Mouse (Mus musculus) hindbrain, embryonic 14.5 days (tissue): ENCODE measurements around the gene Mrpl28. TPM values are rescaled to one million over a fixed set of nuclear protein-coding genes. Genes with fewer than 3 reads are reported as not detected.

Source experiments
- ATAC-seq: fragments of 200-750 bp; cut with Nextera tagmentation; 2 replicates; pipeline ENCODE4 v1.8.0; 2017; ENCODE audit warnings: moderate number of reproducible peaks, mild to moderate bottlenecking, moderate TSS enrichment, moderate library complexity; ENCODE audit not compliant: low FRiP score
- DNase-seq: peaks from one replicate; pipeline ENCODE4 v3.0.0-alpha.2; 2015; ENCODE audit warnings: low spot score
- H3K27ac ChIP-seq: fragments of 300-500 bp; sonication (generic); 2 replicates; pipeline ENCODE4 v1.5.1; 2014; ENCODE audit warnings: mild to moderate bottlenecking, moderate library complexity
- H3K27me3 ChIP-seq: fragments of 300-500 bp; sonication (generic); 2 replicates; pipeline ENCODE4 v1.6.1; 2014; ENCODE audit warnings: mild to moderate bottlenecking, low read length, mixed read lengths; ENCODE audit not compliant: control insufficient read depth, insufficient read depth
- H3K36me3 ChIP-seq: fragments of 300-500 bp; sonication (generic); replicated peaks from 2 replicates; pipeline ENCODE4 v1.6.1; 2014; ENCODE audit not compliant: control insufficient read depth, insufficient read depth
- H3K4me1 ChIP-seq: fragments of 300-500 bp; sonication (generic); replicated peaks from 2 replicates; pipeline ENCODE4 v1.6.1; 2014; ENCODE audit warnings: antibody characterized with exemption, low read length, mixed read lengths; ENCODE audit not compliant: control insufficient read depth, insufficient read depth
- H3K4me2 ChIP-seq: fragments of 300-500 bp; sonication (generic); replicated peaks from 2 replicates; pipeline ENCODE4 v1.6.1; 2014; ENCODE audit warnings: mild to moderate bottlenecking, moderate library complexity
- H3K4me3 ChIP-seq: fragments of 300-500 bp; sonication (generic); replicated peaks from 2 replicates; pipeline ENCODE4 v1.5.1; 2014; ENCODE audit warnings: mild to moderate bottlenecking, low read length
- H3K9ac ChIP-seq: fragments of 300-500 bp; sonication (generic); 2 replicates; pipeline ENCODE4 v1.6.1; 2014
- H3K9me3 ChIP-seq: fragments of 300-500 bp; sonication (generic); 2 replicates; pipeline ENCODE4 v1.6.1; 2016; ENCODE audit warnings: low read length; ENCODE audit not compliant: control insufficient read depth
- WGBS: fragments of 180-500 bp; shearing (Covaris S2); extraction: QIAGEN DNeasy Blood & Tissue Kit; methylation state at CpG from one replicate; pipeline ENCODE4 v1.1.7; 2014; 5-methylcytosine and 5-hydroxymethylcytosine counted together
- polyA plus RNA-seq: library from polyadenylated mRNA; unstranded; fragments of >200 nt; fragmentation: Nextera tagmentation; extraction: Ambion mirVana; gene quantifications from 2 replicates; pipeline ENCODE4 v1.2.1, GENCODE M21; 2014

Gene Mrpl28
- polyA plus RNA-seq, 1 experiment from 2014 or later: 184 TPM

GRCm38 (mm10) chr17:26125226-26125625 is 1.9 kb downstream of the Mrpl28 start:
- Histone ChIP-seq H3K4me2 (no peak overlapping the region), H3K9me3 (no peaks in the 10 kb centered on the region), H3K4me1 (peaks cover 10% of the 10 kb centered on the region), H3K9ac (no peak overlapping the region), H3K36me3 (peaks cover 51% of the 10 kb centered on the region), H3K27me3 (no peaks in the 10 kb centered on the region), H3K4me3 (no peak overlapping the region), H3K27ac (no peak overlapping the region)
- 94% methylated on average over 10 of the region's 10 CpGs for WGBS
- DNase-seq: no peak
- no peak for ATAC-seq

- peak overlapping the region; percentile 16; the same call in 1 of the 2 replicates for H3K4me3 ChIP-seq
- H3K4me1 ChIP-seq: no peaks in the 10 kb centered on the region
- no peak overlapping the region for H3K9ac ChIP-seq
- ATAC-seq (no peak), DNase-seq (no peak)
- no peaks in the 10 kb centered on the region for H3K9me3 ChIP-seq
- H3K27ac ChIP-seq: 0 out of 2 replicates have a peak overlapping the region, but pooled peaks have one; percentile 14
- WGBS: 67% methylated on average over 18 of the region's 18 CpGs
- peaks cover 40% of the 10 kb centered on the region for H3K36me3 ChIP-seq
- no peak overlapping the region; the same call in 1 of the 2 replicates for H3K4me2 ChIP-seq
- H3K27me3 ChIP-seq: no peaks in the 10 kb centered on the region
Observed at GRCm38 (mm10) chr17:26131062-26131732, 7.9 kb downstream of the Mrpl28 start.

GRCm38 (mm10) chr17:26131856-26132853 is 8.9 kb downstream of the Mrpl28 start:
- ATAC-seq (peak; percentile 55; the same call in 1 of the 2 replicates), DNase-seq (no peak)
- WGBS: 78% methylated on average over 18 of the region's 18 CpGs
- H3K27ac ChIP-seq: peak overlapping the region; percentile 20; the same call in 1 of the 2 replicates
- H3K9ac ChIP-seq: no peak overlapping the region
- no peaks in the 10 kb centered on the region for H3K27me3 ChIP-seq
- H3K36me3 ChIP-seq: peaks cover 31% of the 10 kb centered on the region
- no peaks in the 10 kb centered on the region for H3K4me1 ChIP-seq
- H3K4me2 ChIP-seq: peak overlapping the region; percentile 8; the same call in 1 of the 2 replicates
- no peak overlapping the region; the same call in 1 of the 2 replicates for H3K4me3 ChIP-seq
- no peaks in the 10 kb centered on the region for H3K9me3 ChIP-seq

- Histone ChIP-seq H3K4me2 (no peak overlapping the region), H3K4me3 (no peak overlapping the region), H3K27me3 (no peaks in the 10 kb centered on the region), H3K36me3 (no peaks in the 10 kb centered on the region), H3K9me3 (no peaks in the 10 kb centered on the region), H3K4me1 (peaks cover 18% of the 10 kb centered on the region), H3K9ac (no peak overlapping the region), H3K27ac (no peak overlapping the region)
- DNase-seq: no peak
- WGBS: 92% methylated on average over 11 of the region's 11 CpGs
- no peak for ATAC-seq
Observed at GRCm38 (mm10) chr17:26137106-26137750, 13.9 kb downstream of the Mrpl28 start.

DNA sequence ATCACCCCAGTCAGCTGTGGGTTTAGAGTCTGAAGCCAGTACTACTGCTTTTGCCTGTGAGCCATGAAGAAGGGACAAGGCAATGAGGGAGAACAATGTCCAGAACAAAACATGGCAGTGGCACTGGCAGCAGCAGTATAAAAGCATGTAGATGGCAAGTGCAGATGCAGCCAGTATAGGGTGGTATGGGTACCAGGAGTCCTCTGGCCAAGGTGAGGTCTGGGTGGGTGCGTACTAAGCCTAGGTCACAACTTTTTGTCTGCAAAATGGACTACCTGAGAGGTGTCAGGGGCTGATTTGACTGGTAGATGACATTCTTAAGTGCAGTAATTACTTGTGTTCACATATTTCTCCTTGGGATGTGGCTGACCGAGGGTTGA is 14.4 kb downstream of the Mrpl28 start:
- no peak; the same call in 1 of the 2 replicates for ATAC-seq
- H3K4me1 ChIP-seq: peaks cover 18% of the 10 kb centered on the region

DNA sequence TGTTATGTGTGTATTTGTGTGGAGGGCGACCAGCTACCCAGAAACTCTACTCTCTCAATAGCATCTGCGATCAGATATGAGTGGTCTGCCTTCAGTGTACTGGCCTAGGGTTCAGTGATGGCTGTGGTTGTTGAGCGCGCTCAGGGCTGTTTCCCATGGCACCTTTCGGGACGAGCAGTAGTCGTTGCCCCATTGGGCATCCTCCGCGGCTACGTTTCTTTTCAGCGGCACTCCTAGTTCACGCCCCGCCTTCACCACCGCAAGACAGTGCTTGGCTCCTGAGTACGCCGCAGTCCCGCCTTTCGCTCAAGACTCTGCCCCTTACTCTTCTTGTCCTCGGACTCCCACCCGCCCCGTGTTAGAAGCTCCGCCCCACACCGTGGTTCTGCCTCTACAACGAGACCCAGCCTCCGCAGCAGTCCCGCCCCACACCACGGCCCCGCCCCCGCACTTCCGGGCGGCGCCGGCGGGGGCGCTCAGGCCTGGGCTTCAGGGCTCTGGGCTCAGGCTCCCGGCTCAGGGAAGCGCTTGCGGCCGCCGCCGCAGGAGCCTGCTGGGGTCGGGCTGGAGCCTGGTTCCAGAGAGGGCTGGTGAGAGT is 15.0 kb downstream of the Mrpl28 start, which contains the start of gene Axin1:
Axin1 (plus strand) TSS at position 450 of the 598 bp plus-strand sequence.
- Histone ChIP-seq H3K9me3 (no peaks in the 10 kb centered on the region), H3K27ac (peak within 1 kb of the TSS; percentile 93), H3K4me2 (peak within 1 kb of the TSS; percentile 84), H3K27me3 (no peaks in the 10 kb centered on the region), H3K4me3 (peak within 1 kb of the TSS; percentile 86), H3K4me1 (peaks cover 18% of the 10 kb centered on the region), H3K36me3 (peaks cover 9% of the 10 kb centered on the region), H3K9ac (peak within 1 kb of the TSS; percentile 96)
- ATAC-seq (peak; percentile 97), DNase-seq (peak; percentile 94)
- under 1% methylated on average over 41 of the region's 42 CpGs for WGBS

More for the DNA sequence above, 14.4 kb downstream of the Mrpl28 start:
- 84% methylated on average over 2 of the region's 2 CpGs for WGBS
- Histone ChIP-seq H3K9me3 (no peaks in the 10 kb centered on the region), H3K9ac (peak overlapping the region; percentile 96; the same call in 1 of the 2 replicates), H3K4me2 (peak overlapping the region; percentile 84), H3K36me3 (peaks cover 3% of the 10 kb centered on the region), H3K27me3 (no peaks in the 10 kb centered on the region), H3K4me3 (peak overlapping the region; percentile 86), H3K27ac (peak overlapping the region; percentile 93)
- no peak for DNase-seq

DNA sequence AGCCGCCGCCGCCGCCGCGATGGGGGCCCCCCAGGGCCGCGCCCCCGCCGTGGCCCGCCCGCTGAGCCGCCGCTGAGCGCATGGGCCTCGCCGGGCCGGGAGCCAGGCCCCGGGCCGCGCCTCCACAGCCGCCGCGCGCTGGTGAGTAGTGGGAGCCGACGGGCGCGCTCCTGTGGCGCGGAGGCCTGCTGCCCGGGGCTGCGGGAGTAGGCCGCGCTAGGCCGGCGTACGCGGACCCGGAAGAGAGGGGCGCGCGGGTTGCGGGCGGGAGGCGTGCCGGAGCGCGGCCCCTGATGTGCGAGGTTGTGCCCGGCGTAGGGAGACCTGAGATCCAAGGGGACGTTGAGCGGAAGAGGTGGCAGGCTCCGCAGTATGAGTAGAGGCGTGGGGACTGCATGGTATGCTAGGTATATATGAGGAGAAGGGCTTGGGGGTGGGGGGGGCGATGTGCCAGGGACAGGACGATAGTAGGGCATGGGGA is 15.6 kb downstream of the Mrpl28 start:
- Histone ChIP-seq H3K4me3 (peak overlapping the region; percentile 86), H3K9me3 (no peaks in the 10 kb centered on the region), H3K4me2 (peak overlapping the region; percentile 84), H3K9ac (peak overlapping the region; percentile 96), H3K36me3 (peaks cover 15% of the 10 kb centered on the region), H3K27ac (peak overlapping the region; percentile 93), H3K4me1 (peaks cover 18% of the 10 kb centered on the region), H3K27me3 (no peaks in the 10 kb centered on the region)
- DNase-seq: peak; percentile 44
- 2% methylated on average over 58 of the region's 58 CpGs for WGBS
- peak; percentile 54 for ATAC-seq

DNA sequence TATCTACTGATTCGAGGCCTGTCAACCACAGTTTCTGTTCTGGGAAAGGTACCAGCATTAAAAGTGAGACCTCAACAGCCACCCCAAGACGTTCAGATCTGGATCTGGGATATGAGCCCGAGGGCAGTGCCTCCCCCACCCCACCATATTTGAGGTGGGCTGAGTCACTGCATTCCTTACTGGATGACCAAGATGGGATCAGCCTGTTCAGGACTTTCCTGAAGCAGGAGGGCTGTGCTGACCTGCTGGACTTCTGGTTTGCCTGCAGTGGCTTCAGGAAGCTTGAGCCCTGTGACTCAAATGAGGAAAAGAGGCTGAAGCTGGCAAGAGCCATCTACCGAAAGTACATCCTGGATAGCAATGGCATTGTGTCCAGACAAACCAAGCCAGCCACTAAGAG is 19.5 kb downstream of the Mrpl28 start:
- Histone ChIP-seq H3K27me3 (no peaks in the 10 kb centered on the region), H3K4me1 (peaks cover 18% of the 10 kb centered on the region), H3K4me2 (no peak overlapping the region), H3K36me3 (peaks cover 45% of the 10 kb centered on the region), H3K9ac (no peak overlapping the region), H3K27ac (no peak overlapping the region), H3K9me3 (no peaks in the 10 kb centered on the region), H3K4me3 (no peak overlapping the region)
- ATAC-seq (no peak), DNase-seq (no peak)
- 88% methylated on average over 4 of the region's 4 CpGs for WGBS
